Mouse (Mus musculus): Measurements from ENCODE around the gene Chst11. TPM values are rescaled to one million over a fixed set of nuclear protein-coding genes. Genes with fewer than 3 reads are reported as not detected.
A peak's percentile ranks its signal among the peaks of the same experiment; 100 is the strongest.

The Chst11 gene
- total and polyA plus RNA-seq, 2 experiments: 0.09 to 0.16 TPM

DNA sequence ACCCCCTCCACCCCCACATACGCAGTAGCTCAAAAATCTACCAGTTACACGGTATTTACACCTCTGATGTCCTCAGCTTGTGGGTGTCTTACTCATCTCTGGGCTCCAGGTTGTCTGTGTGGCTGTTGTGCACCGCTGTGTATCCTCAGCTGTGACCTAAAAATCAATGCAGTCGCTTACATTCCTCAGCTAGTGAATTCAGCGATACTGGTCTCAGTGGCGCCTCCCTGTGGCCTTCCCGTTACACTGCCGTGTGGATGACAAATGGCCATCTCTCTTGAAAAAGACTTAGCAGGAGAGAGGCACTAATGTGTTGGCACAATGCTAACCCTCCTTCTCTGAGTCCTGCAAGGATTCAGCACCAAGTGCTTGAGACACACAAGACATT is 197.3 kb downstream of the Chst11 start:
- H3K4me3 ChIP-seq (ENCODE audit: insufficient read depth, low read depth, low read length): no peak overlapping the region
- TF ChIP-seq POLR2A (IDR thresholded peaks at IDR 0.05; ENCODE audit: extremely low read depth, insufficient read depth, low read length) (no peak), CTCF (IDR thresholded peaks at IDR 0.05; ENCODE audit: low read depth, low read length) (peak; percentile 74)
- no peak overlapping the region for H3K9ac ChIP-seq (ENCODE audit: low read depth, low read length)
- H3K4me1 ChIP-seq (ENCODE audit: control insufficient read depth, insufficient read depth, low read length): no peaks in the 10 kb centered on the region
- no peak overlapping the region for H3K27ac ChIP-seq (replicated peaks; ENCODE audit: insufficient read depth, low read depth, low read length)
- no peaks in the 10 kb centered on the region for H3K79me2 ChIP-seq (ENCODE audit: control insufficient read depth, insufficient read depth, low read length)
- H3K27me3 ChIP-seq (ENCODE audit: control insufficient read depth, insufficient read depth, low read length): no peaks in the 10 kb centered on the region
- peak; percentile 20 for DNase-seq (ENCODE audit: extremely low read depth, low read depth, low spot score)
- WGBS: 35% methylated on average over 8 of the region's 8 CpGs
- H3K36me3 ChIP-seq (ENCODE audit: control insufficient read depth, insufficient read depth, low read length): no peaks in the 10 kb centered on the region

- H3K4me3 ChIP-seq (ENCODE audit: insufficient read depth, low read depth, low read length): no peak overlapping the region
- H3K79me2 ChIP-seq (ENCODE audit: control insufficient read depth, insufficient read depth, low read length): no peaks in the 10 kb centered on the region
- no peaks in the 10 kb centered on the region for H3K27me3 ChIP-seq (ENCODE audit: control insufficient read depth, insufficient read depth, low read length)
- no peaks in the 10 kb centered on the region for H3K36me3 ChIP-seq (ENCODE audit: control insufficient read depth, insufficient read depth, low read length)
- no peak overlapping the region for H3K9ac ChIP-seq (ENCODE audit: low read depth, low read length)
- no peaks in the 10 kb centered on the region for H3K4me1 ChIP-seq (ENCODE audit: control insufficient read depth, insufficient read depth, low read length)
- DNase-seq (ENCODE audit: extremely low read depth, low read depth, low spot score): no peak
- TF ChIP-seq CTCF (IDR thresholded peaks at IDR 0.05; ENCODE audit: low read depth, low read length) (no peak), POLR2A (IDR thresholded peaks at IDR 0.05; ENCODE audit: extremely low read depth, insufficient read depth, low read length) (no peak)
- 72% methylated on average over 12 of the region's 12 CpGs for WGBS
- H3K27ac ChIP-seq (replicated peaks; ENCODE audit: insufficient read depth, low read depth, low read length): no peak overlapping the region
These were observed 198.6 kb downstream of the Chst11 start for GRCm38 (mm10) chr10:83183634-83184479.

GRCm38 (mm10) chr10:83184480-83185069 is 199.3 kb downstream of the Chst11 start:
- Histone ChIP-seq H3K4me3 (ENCODE audit: insufficient read depth, low read depth, low read length) (no peak overlapping the region), H3K27ac (replicated peaks; ENCODE audit: insufficient read depth, low read depth, low read length) (no peak overlapping the region), H3K27me3 (ENCODE audit: control insufficient read depth, insufficient read depth, low read length) (no peaks in the 10 kb centered on the region)

DNA sequence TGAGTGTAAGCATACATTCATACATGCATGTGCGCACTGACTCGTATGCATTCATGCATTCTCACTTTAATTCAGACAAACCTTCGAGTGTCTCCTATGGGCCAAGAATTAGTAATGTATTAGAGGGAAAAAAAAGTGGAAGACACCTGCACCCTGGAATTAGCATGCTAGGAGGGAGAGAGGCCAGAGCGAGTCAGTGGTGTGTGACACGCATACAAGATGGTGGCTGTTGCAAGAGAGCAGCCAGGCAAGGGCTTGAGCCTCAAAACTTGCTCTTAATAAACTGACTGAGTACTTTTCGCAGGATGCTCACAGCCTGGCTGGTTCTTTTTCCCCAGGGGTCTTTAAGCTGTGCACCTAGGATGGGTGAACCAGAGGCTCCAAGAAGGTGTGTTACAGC is 199.8 kb downstream of the Chst11 start:
- H3K79me2 ChIP-seq (ENCODE audit: control insufficient read depth, insufficient read depth, low read length): no peaks in the 10 kb centered on the region
- no peak overlapping the region for H3K4me3 ChIP-seq (ENCODE audit: insufficient read depth, low read depth, low read length)
- DNase-seq (ENCODE audit: extremely low read depth, low read depth, low spot score): no peak
- H3K9ac ChIP-seq (ENCODE audit: low read depth, low read length): no peak overlapping the region
- H3K4me1 ChIP-seq (ENCODE audit: control insufficient read depth, insufficient read depth, low read length): no peaks in the 10 kb centered on the region
- no peak overlapping the region for H3K27ac ChIP-seq (replicated peaks; ENCODE audit: insufficient read depth, low read depth, low read length)
- TF ChIP-seq POLR2A (IDR thresholded peaks at IDR 0.05; ENCODE audit: extremely low read depth, insufficient read depth, low read length) (no peak), CTCF (IDR thresholded peaks at IDR 0.05; ENCODE audit: low read depth, low read length) (no peak)
- WGBS: 87% methylated on average over 6 of the region's 6 CpGs
- no peaks in the 10 kb centered on the region for H3K36me3 ChIP-seq (ENCODE audit: control insufficient read depth, insufficient read depth, low read length)
- no peaks in the 10 kb centered on the region for H3K27me3 ChIP-seq (ENCODE audit: control insufficient read depth, insufficient read depth, low read length)

More at GRCm38 (mm10) chr10:83184480-83185069, 199.3 kb downstream of the Chst11 start:
- WGBS: 73% methylated on average over 7 of the region's 7 CpGs
- no peaks in the 10 kb centered on the region for H3K36me3 ChIP-seq (ENCODE audit: control insufficient read depth, insufficient read depth, low read length)
- no peak for TF ChIP-seq POLR2A (IDR thresholded peaks at IDR 0.05; ENCODE audit: extremely low read depth, insufficient read depth, low read length)
- no peak for TF ChIP-seq CTCF (IDR thresholded peaks at IDR 0.05; ENCODE audit: low read depth, low read length)
- H3K79me2 ChIP-seq (ENCODE audit: control insufficient read depth, insufficient read depth, low read length): no peaks in the 10 kb centered on the region
- no peak overlapping the region for H3K9ac ChIP-seq (ENCODE audit: low read depth, low read length)
- H3K4me1 ChIP-seq (ENCODE audit: control insufficient read depth, insufficient read depth, low read length): no peaks in the 10 kb centered on the region
- DNase-seq (ENCODE audit: extremely low read depth, low read depth, low spot score): no peak

DNA sequence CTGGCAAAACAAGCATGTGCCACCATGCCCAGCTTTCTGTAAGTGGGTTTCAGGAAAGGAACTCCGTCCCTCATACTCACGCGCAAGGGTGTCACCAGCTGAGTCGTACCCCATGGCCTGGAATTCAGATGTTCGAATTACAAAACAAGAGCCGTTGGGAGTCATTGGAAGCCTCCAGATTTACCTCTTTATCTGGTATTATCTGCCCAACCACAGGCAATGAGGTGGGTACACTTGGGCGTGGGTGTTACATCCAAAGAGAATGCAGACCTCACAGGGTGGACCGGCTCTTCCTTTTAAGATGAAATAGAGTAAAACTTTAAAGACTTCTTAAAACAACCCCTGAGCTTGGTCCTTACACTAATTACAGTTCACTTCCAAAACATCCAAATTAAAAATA is 200.9 kb downstream of the Chst11 start:
- Histone ChIP-seq H3K9ac (ENCODE audit: low read depth, low read length) (no peak overlapping the region), H3K4me3 (ENCODE audit: insufficient read depth, low read depth, low read length) (no peak overlapping the region), H3K79me2 (ENCODE audit: control insufficient read depth, insufficient read depth, low read length) (no peaks in the 10 kb centered on the region), H3K36me3 (ENCODE audit: control insufficient read depth, insufficient read depth, low read length) (no peaks in the 10 kb centered on the region), H3K27me3 (ENCODE audit: control insufficient read depth, insufficient read depth, low read length) (no peaks in the 10 kb centered on the region), H3K4me1 (ENCODE audit: control insufficient read depth, insufficient read depth, low read length) (no peaks in the 10 kb centered on the region), H3K27ac (replicated peaks; ENCODE audit: insufficient read depth, low read depth, low read length) (no peak overlapping the region)
- no peak for DNase-seq (ENCODE audit: extremely low read depth, low read depth, low spot score)
- no peak for TF ChIP-seq CTCF (IDR thresholded peaks at IDR 0.05; ENCODE audit: low read depth, low read length)
- no peak for TF ChIP-seq POLR2A (IDR thresholded peaks at IDR 0.05; ENCODE audit: extremely low read depth, insufficient read depth, low read length)
- WGBS: 90% methylated on average over 8 of the region's 8 CpGs

DNA sequence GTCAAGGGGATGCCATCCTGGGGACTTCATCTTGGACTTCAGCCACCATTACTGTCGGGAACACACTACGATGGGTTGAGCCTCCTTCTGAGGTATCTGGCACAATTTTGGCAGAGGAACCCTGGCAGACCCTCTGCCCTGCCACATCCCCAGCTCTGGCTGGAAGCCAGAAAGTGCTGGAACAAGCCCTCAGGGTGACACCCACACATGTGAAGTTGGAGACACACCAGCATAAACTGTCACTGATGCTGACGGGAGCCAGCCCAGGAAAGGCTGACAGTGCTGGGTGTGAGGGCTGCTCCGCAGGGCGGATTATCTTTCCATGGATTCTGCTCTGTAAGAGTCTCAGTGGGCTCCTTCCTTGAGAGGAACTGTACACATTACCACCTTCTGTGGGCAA is 201.7 kb downstream of the Chst11 start:
- no peak overlapping the region for H3K4me3 ChIP-seq (ENCODE audit: insufficient read depth, low read depth, low read length)
- H3K9ac ChIP-seq (ENCODE audit: low read depth, low read length): no peak overlapping the region
- no peaks in the 10 kb centered on the region for H3K27me3 ChIP-seq (ENCODE audit: control insufficient read depth, insufficient read depth, low read length)
- H3K27ac ChIP-seq (replicated peaks; ENCODE audit: insufficient read depth, low read depth, low read length): no peak overlapping the region
- WGBS: 84% methylated on average over 5 of the region's 5 CpGs
- no peak for DNase-seq (ENCODE audit: extremely low read depth, low read depth, low spot score)
- no peaks in the 10 kb centered on the region for H3K36me3 ChIP-seq (ENCODE audit: control insufficient read depth, insufficient read depth, low read length)
- H3K4me1 ChIP-seq (ENCODE audit: control insufficient read depth, insufficient read depth, low read length): no peaks in the 10 kb centered on the region
- H3K79me2 ChIP-seq (ENCODE audit: control insufficient read depth, insufficient read depth, low read length): no peaks in the 10 kb centered on the region
- TF ChIP-seq POLR2A (IDR thresholded peaks at IDR 0.05; ENCODE audit: extremely low read depth, insufficient read depth, low read length) (no peak), CTCF (IDR thresholded peaks at IDR 0.05; ENCODE audit: low read depth, low read length) (no peak)

Measured in liver, adult 2 months (tissue).